Mouse (Mus musculus): Measurements from ENCODE around the gene Bcat1. TPM values are rescaled to one million over a fixed set of nuclear protein-coding genes. Genes with fewer than 3 reads are reported as not detected.

The Bcat1 gene
- polyA plus RNA-seq, 1 experiment from 2014 or later, result 1.2 TPM

DNA sequence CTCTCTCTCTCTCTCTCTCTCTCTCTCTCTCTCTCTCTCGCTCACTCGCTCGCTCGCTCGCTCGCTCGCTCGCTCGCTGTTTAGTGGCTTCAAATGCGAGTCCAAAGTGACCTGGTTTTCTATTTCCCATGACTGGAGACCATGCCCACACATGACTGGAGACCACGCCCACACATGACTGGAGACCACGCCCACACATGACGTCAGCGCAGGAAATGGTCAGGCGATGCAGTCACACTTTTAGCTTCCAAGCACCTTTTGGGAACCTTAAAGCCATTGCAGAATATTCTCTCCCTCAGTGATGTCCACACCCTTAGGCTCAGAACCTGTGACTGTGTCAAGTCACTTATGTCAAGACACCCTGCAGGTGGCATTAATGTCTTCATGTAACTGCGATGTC lies 59.3 kb downstream of the Bcat1 start:
- Histone ChIP-seq H3K4me3 (ENCODE audit: low read depth, low read length) (no peak overlapping the region), H3K27me3 (ENCODE audit: control insufficient read depth, insufficient read depth, low read depth, low read length) (no peaks in the 10 kb centered on the region), H3K4me2 (ENCODE audit: low read depth, low read length) (no peak overlapping the region), H3K36me3 (ENCODE audit: control insufficient read depth, insufficient read depth) (no peaks in the 10 kb centered on the region), H3K9ac (ENCODE audit: low read depth, low read length) (no peak overlapping the region), H3K27ac (ENCODE audit: low read length) (no peak overlapping the region), H3K4me1 (ENCODE audit: control insufficient read depth, low read depth, low read length) (no peaks in the 10 kb centered on the region), H3K9me3 (replicated peaks; ENCODE audit: control insufficient read depth, low read length) (no peaks in the 10 kb centered on the region)
- whole genome bisulfite sequencing (ENCODE audit: insufficient replicate concordance), result 78% methylated on average over 16 of the region's 16 CpGs
- no peak for ATAC-seq (ENCODE audit: low read depth)

GRCm38 (mm10) chr6:145014944-145015343 lies 61.0 kb downstream of the Bcat1 start:
- 88% methylated on average over 2 of the region's 2 CpGs for WGBS (ENCODE audit: insufficient replicate concordance)
- H3K4me2 ChIP-seq (ENCODE audit: low read depth, low read length), result no peak overlapping the region
- no peaks in the 10 kb centered on the region for H3K36me3 ChIP-seq (ENCODE audit: control insufficient read depth, insufficient read depth)
- no peak overlapping the region for H3K27ac ChIP-seq (ENCODE audit: low read length)
- no peak for ATAC-seq (ENCODE audit: low read depth)
- no peaks in the 10 kb centered on the region for H3K4me1 ChIP-seq (ENCODE audit: control insufficient read depth, low read depth, low read length)
- H3K9ac ChIP-seq (ENCODE audit: low read depth, low read length), result no peak overlapping the region
- no peaks in the 10 kb centered on the region for H3K27me3 ChIP-seq (ENCODE audit: control insufficient read depth, insufficient read depth, low read depth, low read length)
- no peaks in the 10 kb centered on the region for H3K9me3 ChIP-seq (replicated peaks; ENCODE audit: control insufficient read depth, low read length)
- H3K4me3 ChIP-seq (ENCODE audit: low read depth, low read length), result no peak overlapping the region

DNA sequence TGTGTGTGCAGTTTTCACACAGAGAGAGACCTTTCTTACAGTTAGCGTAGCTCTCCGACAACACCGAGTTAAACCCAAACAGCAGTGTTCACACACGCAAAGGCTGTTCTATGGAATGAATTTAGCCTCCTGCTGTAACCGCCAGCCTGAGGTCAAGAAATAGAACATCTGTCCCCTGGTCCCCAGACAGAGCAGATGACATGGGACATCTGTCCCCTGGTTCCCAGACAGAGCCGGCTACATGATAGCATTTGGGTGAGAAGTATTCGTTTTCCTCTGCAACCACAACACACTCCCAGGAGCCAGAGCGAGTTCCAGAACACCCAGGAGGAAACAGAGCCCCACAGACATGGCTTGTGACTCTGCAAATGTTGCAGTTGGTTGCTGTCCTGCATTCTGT lies 63.3 kb downstream of the Bcat1 start:
- Histone ChIP-seq H3K9me3 (replicated peaks; ENCODE audit: control insufficient read depth, low read length) (no peaks in the 10 kb centered on the region), H3K27ac (ENCODE audit: low read length) (no peak overlapping the region), H3K27me3 (ENCODE audit: control insufficient read depth, insufficient read depth, low read depth, low read length) (no peaks in the 10 kb centered on the region), H3K4me3 (ENCODE audit: low read depth, low read length) (no peak overlapping the region), H3K36me3 (ENCODE audit: control insufficient read depth, insufficient read depth) (no peaks in the 10 kb centered on the region), H3K4me1 (ENCODE audit: control insufficient read depth, low read depth, low read length) (no peaks in the 10 kb centered on the region), H3K9ac (ENCODE audit: low read depth, low read length) (no peak overlapping the region), H3K4me2 (ENCODE audit: low read depth, low read length) (no peak overlapping the region)
- no peak for ATAC-seq (ENCODE audit: low read depth)
- 72% methylated on average over 8 of the region's 8 CpGs for WGBS (ENCODE audit: insufficient replicate concordance)

GRCm38 (mm10) chr6:145011141-145011540 lies 64.8 kb downstream of the Bcat1 start:
- Histone ChIP-seq H3K27ac (ENCODE audit: low read length) (no peak overlapping the region), H3K4me1 (ENCODE audit: control insufficient read depth, low read depth, low read length) (no peaks in the 10 kb centered on the region), H3K4me2 (ENCODE audit: low read depth, low read length) (no peak overlapping the region), H3K4me3 (ENCODE audit: low read depth, low read length) (no peak overlapping the region), H3K9ac (ENCODE audit: low read depth, low read length) (no peak overlapping the region), H3K27me3 (ENCODE audit: control insufficient read depth, insufficient read depth, low read depth, low read length) (no peaks in the 10 kb centered on the region), H3K36me3 (ENCODE audit: control insufficient read depth, insufficient read depth) (no peaks in the 10 kb centered on the region), H3K9me3 (replicated peaks; ENCODE audit: control insufficient read depth, low read length) (no peaks in the 10 kb centered on the region)
- no peak for ATAC-seq (ENCODE audit: low read depth)
- WGBS (ENCODE audit: insufficient replicate concordance), result 69% methylated on average over 8 of the region's 8 CpGs

GRCm38 (mm10) chr6:145009859-145010818 lies 65.8 kb downstream of the Bcat1 start:
- Histone ChIP-seq H3K27ac (ENCODE audit: low read length) (no peak overlapping the region), H3K9me3 (replicated peaks; ENCODE audit: control insufficient read depth, low read length) (no peaks in the 10 kb centered on the region), H3K9ac (ENCODE audit: low read depth, low read length) (no peak overlapping the region), H3K36me3 (ENCODE audit: control insufficient read depth, insufficient read depth) (no peaks in the 10 kb centered on the region), H3K27me3 (ENCODE audit: control insufficient read depth, insufficient read depth, low read depth, low read length) (no peaks in the 10 kb centered on the region), H3K4me2 (ENCODE audit: low read depth, low read length) (no peak overlapping the region), H3K4me1 (ENCODE audit: control insufficient read depth, low read depth, low read length) (no peaks in the 10 kb centered on the region), H3K4me3 (ENCODE audit: low read depth, low read length) (no peak overlapping the region)
- WGBS (ENCODE audit: insufficient replicate concordance), result 53% methylated on average over 8 of the region's 8 CpGs
- no peak for ATAC-seq (ENCODE audit: low read depth)

GRCm38 (mm10) chr6:145003459-145003858 lies 72.5 kb downstream of the Bcat1 start:
- no peaks in the 10 kb centered on the region for H3K9me3 ChIP-seq (replicated peaks; ENCODE audit: control insufficient read depth, low read length)
- H3K27me3 ChIP-seq (ENCODE audit: control insufficient read depth, insufficient read depth, low read depth, low read length), result no peaks in the 10 kb centered on the region
- H3K4me1 ChIP-seq (ENCODE audit: control insufficient read depth, low read depth, low read length), result no peaks in the 10 kb centered on the region
- no peak overlapping the region for H3K27ac ChIP-seq (ENCODE audit: low read length)
- H3K36me3 ChIP-seq (ENCODE audit: control insufficient read depth, insufficient read depth), result no peaks in the 10 kb centered on the region
- ATAC-seq (ENCODE audit: low read depth), result no peak
- no peak overlapping the region for H3K4me2 ChIP-seq (ENCODE audit: low read depth, low read length)
- H3K9ac ChIP-seq (ENCODE audit: low read depth, low read length), result no peak overlapping the region
- H3K4me3 ChIP-seq (ENCODE audit: low read depth, low read length), result no peak overlapping the region

GRCm38 (mm10) chr6:145002094-145002936 lies 73.7 kb downstream of the Bcat1 start:
- H3K36me3 ChIP-seq (ENCODE audit: control insufficient read depth, insufficient read depth), result no peaks in the 10 kb centered on the region
- H3K27me3 ChIP-seq (ENCODE audit: control insufficient read depth, insufficient read depth, low read depth, low read length), result no peaks in the 10 kb centered on the region
- no peaks in the 10 kb centered on the region for H3K9me3 ChIP-seq (replicated peaks; ENCODE audit: control insufficient read depth, low read length)
- H3K27ac ChIP-seq (ENCODE audit: low read length), result no peak overlapping the region
- H3K4me3 ChIP-seq (ENCODE audit: low read depth, low read length), result no peak overlapping the region
- H3K4me1 ChIP-seq (ENCODE audit: control insufficient read depth, low read depth, low read length), result no peaks in the 10 kb centered on the region
- no peak overlapping the region for H3K9ac ChIP-seq (ENCODE audit: low read depth, low read length)
- WGBS (ENCODE audit: insufficient replicate concordance), result 40% methylated on average over 12 of the region's 14 CpGs
- ATAC-seq (ENCODE audit: low read depth), result peak; percentile 37; the same call in 1 of the 2 replicates
- H3K4me2 ChIP-seq (ENCODE audit: low read depth, low read length), result no peak overlapping the region

DNA sequence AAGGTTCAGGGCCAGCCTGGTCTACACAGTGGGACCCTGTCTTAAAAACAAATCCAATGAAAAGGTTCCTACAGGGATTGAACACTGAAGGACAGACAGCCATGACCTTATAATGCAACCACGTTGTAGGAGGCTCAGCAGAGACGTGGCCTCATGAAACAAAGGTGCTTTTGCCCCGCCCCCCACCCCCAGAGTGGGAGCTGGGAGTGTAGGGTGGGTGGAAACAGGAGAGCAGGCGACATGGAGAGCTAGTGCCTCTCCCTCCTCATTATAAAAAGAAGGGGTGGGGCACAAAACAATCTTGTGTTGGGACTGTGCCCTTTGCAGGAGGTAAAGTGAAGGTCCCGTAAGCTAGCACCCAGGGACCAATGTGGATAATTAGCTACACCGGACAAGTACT lies 74.5 kb downstream of the Bcat1 start:
- 53% methylated on average over 6 of the region's 6 CpGs for WGBS (ENCODE audit: insufficient replicate concordance)
- ATAC-seq (ENCODE audit: low read depth), result no peak
- H3K36me3 ChIP-seq (ENCODE audit: control insufficient read depth, insufficient read depth), result no peaks in the 10 kb centered on the region

DNA sequence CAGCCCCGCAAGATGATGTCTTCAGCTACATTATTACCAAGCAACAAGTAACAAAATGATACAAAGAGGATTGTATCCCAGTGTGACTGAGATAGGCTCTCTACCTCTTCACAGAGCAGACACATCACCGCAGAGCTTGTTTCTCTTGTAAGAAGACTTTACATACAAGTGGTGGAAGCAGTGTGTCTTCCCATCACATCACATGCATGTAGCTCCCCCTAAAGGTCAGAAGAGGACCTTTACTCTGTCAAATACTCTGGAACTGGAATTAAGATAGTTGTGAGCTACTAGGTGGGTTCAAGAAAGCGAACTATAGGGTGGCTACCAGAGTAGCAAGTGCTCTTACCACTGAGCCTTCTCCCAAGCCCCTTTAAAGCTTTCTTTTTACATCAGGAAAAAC lies 78.8 kb downstream of the Bcat1 start:
- ATAC-seq (ENCODE audit: low read depth), result no peak
- Histone ChIP-seq H3K27me3 (ENCODE audit: control insufficient read depth, insufficient read depth, low read depth, low read length) (no peaks in the 10 kb centered on the region), H3K27ac (ENCODE audit: low read length) (no peak overlapping the region), H3K4me3 (ENCODE audit: low read depth, low read length) (no peak overlapping the region), H3K36me3 (ENCODE audit: control insufficient read depth, insufficient read depth) (no peaks in the 10 kb centered on the region), H3K4me1 (ENCODE audit: control insufficient read depth, low read depth, low read length) (no peaks in the 10 kb centered on the region), H3K9me3 (replicated peaks; ENCODE audit: control insufficient read depth, low read length) (no peaks in the 10 kb centered on the region), H3K9ac (ENCODE audit: low read depth, low read length) (no peak overlapping the region), H3K4me2 (ENCODE audit: low read depth, low read length) (no peak overlapping the region)
- WGBS (ENCODE audit: insufficient replicate concordance), result 65% methylated on average over 3 of the region's 3 CpGs

More for the DNA sequence above, 74.5 kb downstream of the Bcat1 start:
- Histone ChIP-seq H3K27ac (ENCODE audit: low read length) (no peak overlapping the region), H3K9ac (ENCODE audit: low read depth, low read length) (no peak overlapping the region), H3K27me3 (ENCODE audit: control insufficient read depth, insufficient read depth, low read depth, low read length) (no peaks in the 10 kb centered on the region), H3K4me3 (ENCODE audit: low read depth, low read length) (no peak overlapping the region), H3K4me2 (ENCODE audit: low read depth, low read length) (no peak overlapping the region), H3K9me3 (replicated peaks; ENCODE audit: control insufficient read depth, low read length) (no peaks in the 10 kb centered on the region), H3K4me1 (ENCODE audit: control insufficient read depth, low read depth, low read length) (no peaks in the 10 kb centered on the region)

Data from liver, embryonic 16.5 days (tissue).